Mouse (Mus musculus): ENCODE measurements around the gene Bzw1.

The Bzw1 gene

GRCm38 (mm10) chr1:58396179-58396578, 3.5 kb downstream of the Bzw1 start:
- no peak for DNase-seq (ENCODE audit: low spot score in 2 of 2)

- no peak for DNase-seq (ENCODE audit: low spot score in 2 of 2)
Measured at GRCm38 (mm10) chr1:58397731-58398130, 5.0 kb downstream of the Bzw1 start.

- DNase-seq (ENCODE audit: low spot score in 2 of 2), result no peak
Measured at GRCm38 (mm10) chr1:58401396-58401795, 8.7 kb downstream of the Bzw1 start.

DNA sequence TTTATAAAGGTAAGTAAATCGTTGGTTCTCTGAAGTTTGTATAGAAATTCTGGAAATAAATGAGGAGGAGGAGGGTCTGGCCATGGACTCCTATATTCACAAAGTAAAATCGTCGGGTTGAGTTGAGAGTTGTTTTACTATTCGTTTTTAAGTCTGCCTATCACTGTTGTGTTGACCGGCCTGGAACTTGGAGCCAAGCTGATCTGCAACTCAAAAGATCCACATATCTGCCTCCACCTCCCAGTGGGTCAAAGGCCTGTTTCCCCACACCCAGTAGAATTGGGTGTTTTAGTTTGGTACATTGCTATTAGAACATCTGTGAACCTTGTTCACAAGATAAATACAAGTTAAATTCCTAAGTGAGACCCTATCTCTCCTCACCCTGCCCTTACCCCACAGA, 11.0 kb downstream of the Bzw1 start:
- DNase-seq (ENCODE audit: low spot score in 2 of 2), result no peak

DNA sequence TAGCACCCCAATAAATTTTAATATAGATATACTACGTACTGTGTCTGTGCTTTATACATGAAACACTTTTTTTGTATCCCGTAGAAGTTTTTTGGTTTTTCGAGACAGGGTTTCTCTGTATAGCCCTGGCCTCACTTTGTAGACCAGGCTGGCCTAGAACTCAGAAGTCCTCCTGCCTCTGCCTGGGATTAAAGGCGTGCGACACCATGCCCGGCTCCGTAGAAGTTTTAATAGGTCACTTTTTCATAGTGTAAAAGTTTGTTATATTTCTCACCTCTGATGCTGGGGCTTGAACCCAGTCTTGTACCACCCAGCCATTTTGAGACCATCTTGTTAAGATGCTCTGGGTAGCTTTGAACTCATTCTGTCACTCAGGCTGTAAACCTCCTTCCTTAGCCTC, 14.6 kb downstream of the Bzw1 start:
- DNase-seq (ENCODE audit: low spot score in 2 of 2), result no peak

DNA sequence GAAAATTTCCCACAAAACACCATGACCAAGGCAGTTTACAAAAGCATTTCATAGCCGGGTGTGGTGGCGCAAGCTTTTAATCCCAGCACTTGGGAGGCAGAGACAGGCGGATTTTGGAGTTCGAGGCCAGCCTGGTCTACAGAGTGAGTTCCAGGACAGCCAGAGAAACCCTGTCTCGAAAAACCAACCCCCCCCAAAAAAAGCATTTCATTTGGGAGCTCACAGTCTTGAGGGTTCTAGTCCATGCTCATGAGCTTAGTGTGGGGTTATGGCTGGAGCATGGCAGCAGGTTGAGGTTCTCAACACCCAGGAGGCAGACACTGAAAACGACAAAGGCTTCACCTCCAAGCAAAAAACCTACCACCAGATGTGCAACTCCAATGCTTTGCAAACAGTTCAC, 15.4 kb downstream of the Bzw1 start:
- no peak for DNase-seq (ENCODE audit: low spot score in 2 of 2)

- DNase-seq (ENCODE audit: low spot score in 2 of 2), result no peak
Measured at GRCm38 (mm10) chr1:58409553-58410197, 17.0 kb downstream of the Bzw1 start.

GRCm38 (mm10) chr1:58410198-58410588, 17.5 kb downstream of the Bzw1 start:
- DNase-seq (ENCODE audit: low spot score in 2 of 2), result no peak

- DNase-seq (ENCODE audit: low spot score in 2 of 2), result no peak
Measured at GRCm38 (mm10) chr1:58410776-58411175, 18.1 kb downstream of the Bzw1 start.

- no peak for DNase-seq (ENCODE audit: low spot score in 2 of 2)
Measured at GRCm38 (mm10) chr1:58415442-58415841, 22.7 kb downstream of the Bzw1 start.

DNA sequence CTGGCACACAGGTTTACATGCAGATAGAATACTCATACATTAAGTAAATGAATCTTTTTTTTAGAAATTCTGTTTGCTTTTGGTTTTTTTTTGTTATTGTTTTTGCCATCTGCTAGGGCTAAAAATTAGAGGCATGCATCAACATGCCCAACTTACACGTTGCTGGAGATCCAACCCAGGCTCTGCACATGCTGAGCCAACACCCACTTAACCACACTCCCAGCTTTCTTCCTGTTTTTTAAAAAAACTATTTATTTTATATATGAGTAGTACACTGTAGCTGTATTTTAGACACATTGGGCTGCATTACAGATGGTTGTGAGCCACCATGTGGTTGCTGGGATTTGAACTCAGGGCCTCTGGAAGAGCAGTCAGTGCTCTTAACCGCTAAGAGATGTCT, 23.4 kb downstream of the Bzw1 start:
- DNase-seq (ENCODE audit: low spot score in 2 of 2), result no peak

DNA sequence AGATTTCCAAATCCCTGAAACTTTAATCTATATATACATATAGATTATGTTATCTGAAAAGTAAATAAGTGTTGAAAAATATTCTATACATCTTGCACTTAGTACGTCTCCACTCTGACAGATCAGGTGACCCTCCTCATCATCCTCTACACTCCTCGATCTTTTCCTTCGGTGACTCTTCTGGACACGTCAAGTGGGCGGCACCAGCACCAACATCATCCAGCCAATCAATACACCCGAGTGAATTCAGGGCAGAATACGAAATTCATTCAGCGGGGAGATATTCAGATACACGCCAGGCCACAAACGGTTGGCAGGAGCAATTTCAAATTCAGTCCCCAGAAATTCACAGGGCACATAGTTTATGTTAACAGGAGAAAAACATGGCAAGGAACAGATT, 27.3 kb downstream of the Bzw1 start:
- no peak for DNase-seq (ENCODE audit: low spot score in 2 of 2)

DNA sequence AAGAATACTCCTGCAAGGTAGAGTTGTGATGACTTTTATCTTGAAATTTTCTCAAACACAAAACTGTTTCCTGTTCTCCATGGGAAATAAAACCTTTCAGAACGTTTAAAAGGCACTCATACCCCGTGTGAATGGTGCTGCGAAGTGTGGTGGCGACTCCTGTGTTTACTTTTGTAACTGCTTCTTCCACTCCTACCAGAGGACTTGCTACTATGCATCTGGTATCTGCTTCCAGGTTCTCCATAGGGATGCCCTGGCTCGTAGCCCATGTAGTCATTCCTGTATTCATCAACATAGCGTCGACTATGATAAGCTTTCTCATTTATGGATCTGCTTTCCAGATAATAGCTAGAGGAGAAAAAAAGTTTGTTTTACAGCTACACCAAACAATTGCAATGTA, 28.3 kb downstream of the Bzw1 start:
- no peak for DNase-seq (ENCODE audit: low spot score in 2 of 2)

DNA sequence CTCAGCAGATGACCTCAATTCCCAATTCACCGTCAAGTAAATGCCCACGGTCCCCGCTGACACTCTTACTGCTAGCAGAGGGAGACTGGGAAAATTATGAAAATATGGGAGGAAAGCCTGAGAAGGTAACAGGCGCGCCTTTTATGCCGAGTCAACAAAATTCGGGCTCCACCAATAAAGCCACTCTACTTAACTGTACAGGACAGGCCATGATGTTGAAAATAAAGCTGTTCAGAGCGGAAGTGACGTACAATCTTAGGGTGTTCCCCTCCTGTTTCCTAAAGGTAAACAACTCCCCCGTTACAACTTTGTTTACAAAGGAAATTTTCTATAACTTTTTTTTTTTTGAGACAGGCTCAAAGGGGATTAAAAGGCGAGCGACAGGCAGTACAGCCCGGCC, 30.2 kb downstream of the Bzw1 start:
- peak; percentile 59 to 78 for DNase-seq (ENCODE audit: low spot score in 2 of 2)

DNA sequence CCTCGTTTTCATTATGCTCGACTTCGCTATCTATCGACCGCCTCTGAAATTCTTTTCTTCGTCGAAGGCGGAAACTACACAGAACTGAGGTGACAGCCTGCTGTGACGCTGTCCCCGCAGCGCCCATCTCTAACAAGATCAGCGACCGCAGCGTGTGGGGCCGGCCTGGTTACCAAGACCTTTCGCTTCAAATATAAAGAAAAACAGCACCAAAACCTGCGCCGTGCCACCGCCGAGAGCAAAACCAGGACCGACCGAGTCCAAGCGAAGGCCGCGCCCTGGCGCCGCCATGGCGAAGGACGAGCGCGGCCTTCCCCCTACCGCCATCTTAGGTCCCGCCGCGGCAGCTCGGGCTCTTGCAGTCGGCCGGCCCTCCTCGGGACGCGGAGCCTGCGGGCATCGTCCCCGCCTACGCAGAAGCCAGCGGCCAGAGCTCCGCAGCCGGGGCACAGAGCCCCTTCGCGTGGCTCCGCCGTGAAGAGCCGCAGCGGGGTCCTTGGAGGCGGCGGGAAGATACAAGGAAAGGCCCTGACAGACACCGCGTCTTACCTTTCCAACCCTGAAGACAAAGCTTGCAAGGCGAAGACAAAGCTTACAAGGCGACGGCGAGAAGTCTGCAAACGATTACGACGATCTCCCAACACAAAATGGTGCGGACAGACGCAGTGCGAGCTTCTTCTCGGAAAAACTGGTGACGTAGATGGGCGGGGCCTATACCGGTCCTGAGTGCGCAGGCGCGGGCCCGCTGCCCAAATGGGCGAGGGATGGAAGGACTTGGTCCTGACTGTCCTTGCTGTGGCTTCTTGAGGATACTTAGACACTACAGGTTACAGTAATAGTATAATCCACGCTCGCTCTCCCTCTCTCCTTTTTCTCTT, 30.9 kb downstream of the Bzw1 start, which contains the start of gene Clk1:
Clk1 (minus strand) TSS at position 696 of the 878 bp plus-strand sequence.
- peak; percentile 92 to 94 for DNase-seq (ENCODE audit: low spot score in 2 of 2)

GRCm38 (mm10) chr1:58424551-58424950, 31.9 kb downstream of the Bzw1 start:
- no peak for DNase-seq (ENCODE audit: low spot score in 2 of 2)

DNA sequence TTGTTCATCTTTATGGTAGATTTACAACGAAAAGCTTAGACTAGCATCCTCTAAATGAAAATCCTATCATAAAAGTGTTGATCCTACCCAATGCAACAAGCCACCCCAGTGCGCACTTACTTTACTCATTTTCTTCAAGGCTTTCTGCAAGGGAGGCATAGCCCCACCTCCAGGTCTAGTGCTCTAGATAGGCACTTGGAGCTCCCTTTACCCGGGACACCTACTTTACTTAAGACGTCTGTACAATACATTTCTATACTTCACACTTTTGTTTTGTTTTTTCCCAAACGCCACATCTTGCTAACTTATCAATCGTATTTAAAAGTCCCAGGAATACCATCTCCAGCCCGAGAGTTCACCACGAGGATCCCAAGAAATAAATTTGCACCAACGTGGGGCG, 52.0 kb downstream of the Bzw1 start:
- peak in 1 of 2 experiments; percentile 8 for DNase-seq (ENCODE audit: low spot score in 2 of 2)

GRCm38 (mm10) chr1:58445143-58445722, 52.5 kb downstream of the Bzw1 start, which contains the start of the genes Nif3l1 and Ppil3:
Gene Nif3l1 (plus strand): TSS chr1:58445151.
Gene Ppil3 (minus strand): TSS chr1:58445486.
- peak; percentile 83 to 87 for DNase-seq (ENCODE audit: low spot score in 2 of 2)

- peak in 1 of 2 experiments; percentile 4 for DNase-seq (ENCODE audit: low spot score in 2 of 2)
Measured at GRCm38 (mm10) chr1:58445861-58446260, 53.2 kb downstream of the Bzw1 start.

- no peak for DNase-seq (ENCODE audit: low spot score in 2 of 2)
Measured at GRCm38 (mm10) chr1:58447766-58448165, 55.1 kb downstream of the Bzw1 start.

- no peak for DNase-seq (ENCODE audit: low spot score in 2 of 2)
Measured at GRCm38 (mm10) chr1:58448396-58448795, 55.7 kb downstream of the Bzw1 start.

DNA sequence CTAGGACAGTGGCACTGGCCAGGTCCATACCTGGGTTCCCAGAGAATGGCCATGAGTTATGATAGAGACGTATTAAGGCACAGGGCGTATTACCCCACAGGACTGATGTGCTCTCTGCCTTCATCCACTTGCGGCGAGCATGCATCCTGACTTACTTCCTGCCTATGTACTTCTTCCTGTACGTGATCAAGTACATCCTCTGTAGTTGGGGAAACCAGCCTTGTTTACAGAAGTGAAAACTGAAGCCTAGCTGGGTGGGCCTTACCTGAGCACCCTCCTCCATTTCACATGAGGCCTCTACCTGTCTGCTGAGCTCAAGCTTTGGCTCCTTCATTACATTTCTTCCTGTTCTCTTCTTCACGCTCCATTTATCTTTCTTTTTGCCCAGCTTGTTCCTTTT, 61.6 kb downstream of the Bzw1 start:
- DNase-seq (ENCODE audit: low spot score in 2 of 2), result peak; percentile 17 to 19

All from spleen, postnatal 36 days (tissue).